Mouse (Mus musculus): ENCODE measurements at regions not wholly inside any gene's neighbourhood (a gene's known extent, or its start where the extent isn't known, plus 50 kb on each side); places are given as distances from the start of the nearest gene placed in this dataset.

DNA sequence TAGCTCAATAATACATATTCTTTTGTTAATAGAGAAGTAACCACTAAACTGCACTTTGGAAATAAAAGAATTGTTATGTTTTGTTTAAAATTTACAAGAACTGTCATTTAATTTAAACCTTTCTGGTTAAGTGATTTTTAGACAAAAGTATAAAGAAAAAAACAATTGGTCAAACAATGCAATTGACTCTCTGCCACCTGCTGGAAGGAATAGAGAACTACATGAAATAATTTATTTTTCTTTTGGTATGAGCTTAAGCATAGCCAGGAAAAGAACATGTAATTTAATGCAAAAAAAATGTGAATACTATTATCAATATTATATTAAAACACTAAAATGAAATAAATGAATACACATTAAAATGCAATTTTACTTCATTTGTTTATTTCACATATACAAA lies 465.5 kb upstream of the Pcdh10 start:
- DNase-seq: peak; percentile 54

- no peak for DNase-seq
Measured at GRCm38 (mm10) chr3:44914321-44914720, 463.9 kb upstream of the Pcdh10 start.

All from embryo, embryonic 11 days (tissue).